Mouse (Mus musculus): Measurements from ENCODE around the gene Ears2.

GRCm38 (mm10) chr7:122081071-122081470, 14.0 kb upstream of the Ears2 start:
- TF ChIP-seq CTCF (IDR thresholded peaks at IDR 0.05; ENCODE audit: borderline replicate concordance, extremely low read depth, insufficient read depth, insufficient read length), result no peak
- no peak for TF ChIP-seq POLR2A (IDR thresholded peaks at IDR 0.05; ENCODE audit: borderline replicate concordance, extremely low read depth, insufficient read depth, insufficient read length, poor library complexity, severe bottlenecking)

Measured in brain, embryonic 14.5 days (tissue).